In genomic region chr15:85708217-85708616, GRCm38 (mm10) we compare ENCODE assay signal across 18 mouse cellular contexts. TPM values are rescaled to one million over a fixed set of nuclear protein-coding genes. Genes with fewer than 3 reads are reported as not detected.
A peak's percentile ranks its signal among the peaks of the same experiment; 100 is the strongest.
DNase-seq lines count a peak whose midpoint lies in the region; ATAC-seq and TF ChIP-seq lines count a peak whose summit lies in the region.
"Had no signal": no experiment of that assay in that cellular context is flagged by ENCODE, and none has a peak within 500 bp of the region (broad histone marks: within the 10 kb centered on the region; RNA-seq: fewer than 3 reads in every experiment).

No protein-coding gene starts in this region.

- peak; percentile 40 for DNase-seq in cerebellum, adult 9-10 months
- no peak for DNase-seq in cerebellum, postnatal 4 days (ENCODE audit: low spot score in 2 of 2)
- DNase-seq in hindbrain, embryonic 14.5 days (ENCODE audit: low spot score): no peak
- DNase-seq in midbrain, postnatal 0 days (ENCODE audit: low spot score): no peak
- no peak for DNase-seq in midbrain, embryonic 11.5 days (ENCODE audit: low spot score, missing footprints)
- no peak for DNase-seq in lung, postnatal 25 days (ENCODE audit: low spot score)
- DNase-seq: embryo, embryonic 11 days; heart, adult 18-20 months; lung, postnatal 14 days; retina, postnatal 1 day; thymus, postnatal 25 days had no signal

- ATAC-seq in hindbrain, embryonic 13.5 days (ENCODE audit: low FRiP score): no peak
- ATAC-seq in hindbrain, embryonic 14.5 days (ENCODE audit: low FRiP score): no peak
- no peak for ATAC-seq in midbrain, postnatal 0 days (ENCODE audit: low FRiP score)
- no peak for ATAC-seq in midbrain, embryonic 11.5 days (ENCODE audit: low FRiP score)

- WGBS in hindbrain, embryonic 13.5 days: 84% methylated on average over 2 of the region's 2 CpGs
- 91% methylated on average over 2 of the region's 2 CpGs for WGBS in hindbrain, embryonic 14.5 days
- 90% methylated on average over 2 of the region's 2 CpGs for WGBS in midbrain, postnatal 0 days
- 82% methylated on average over 2 of the region's 2 CpGs for WGBS in midbrain, embryonic 11.5 days

- H3K4me1 ChIP-seq in hindbrain, embryonic 13.5 days (replicated peaks): peaks cover 40% of the 10 kb centered on the region
- H3K4me1 ChIP-seq in hindbrain, embryonic 14.5 days (replicated peaks; ENCODE audit: control insufficient read depth, insufficient read depth, low read length): no peaks in the 10 kb centered on the region; the same call in 1 of the 2 replicates
- H3K4me1 ChIP-seq in midbrain, postnatal 0 days (ENCODE audit: insufficient read depth, low read length): peaks cover 4% of the 10 kb centered on the region
- no peaks in the 10 kb centered on the region for H3K4me1 ChIP-seq in midbrain, embryonic 11.5 days (ENCODE audit: control insufficient read depth, insufficient read depth, low read length)
- H3K4me1 ChIP-seq: forebrain, embryonic 12.5 days had no signal

- H3K27me3 ChIP-seq in hindbrain, embryonic 13.5 days: peaks cover 15% of the 10 kb centered on the region; the same call in 1 of the 2 replicates
- H3K27me3 ChIP-seq in hindbrain, embryonic 14.5 days (ENCODE audit: control insufficient read depth, insufficient read depth, low read length): no peaks in the 10 kb centered on the region
- no peaks in the 10 kb centered on the region for H3K27me3 ChIP-seq in midbrain, postnatal 0 days (ENCODE audit: insufficient read depth, low read length)
- no peaks in the 10 kb centered on the region; the same call in 1 of the 2 replicates for H3K27me3 ChIP-seq in midbrain, embryonic 11.5 days (ENCODE audit: control insufficient read depth, insufficient read depth, low read length)
- no peaks in the 10 kb centered on the region for H3K27me3 ChIP-seq in myocyte (ENCODE audit: control insufficient read depth, insufficient read depth, insufficient read length)
- H3K27me3 ChIP-seq: limb, embryonic 13.5 days had no signal

- no peak for TF ChIP-seq CTCF in midbrain, postnatal 0 days (IDR thresholded peaks at IDR 0.05)

- no peak overlapping the region for H3K9ac ChIP-seq in hindbrain, embryonic 13.5 days
- H3K9ac ChIP-seq in hindbrain, embryonic 14.5 days: no peak overlapping the region
- no peak overlapping the region for H3K9ac ChIP-seq in midbrain, postnatal 0 days (replicated peaks; ENCODE audit: low read length, poor library complexity, severe bottlenecking)
- no peak overlapping the region for H3K9ac ChIP-seq in midbrain, embryonic 11.5 days (ENCODE audit: low read length)
- H3K9ac ChIP-seq: embryonic facial prominence, embryonic 15.5 days; forebrain, embryonic 12.5 days; heart, embryonic 15.5 days; limb, embryonic 13.5 days had no signal

- no peaks in the 10 kb centered on the region for H3K9me3 ChIP-seq in hindbrain, embryonic 13.5 days
- H3K9me3 ChIP-seq in hindbrain, embryonic 14.5 days (ENCODE audit: control insufficient read depth, low read length): no peaks in the 10 kb centered on the region
- no peaks in the 10 kb centered on the region for H3K9me3 ChIP-seq in midbrain, postnatal 0 days (ENCODE audit: low read length)
- no peaks in the 10 kb centered on the region for H3K9me3 ChIP-seq in midbrain, embryonic 11.5 days (ENCODE audit: control insufficient read depth, low read length)
- H3K9me3 ChIP-seq: embryonic facial prominence, embryonic 15.5 days; forebrain, embryonic 12.5 days; heart, embryonic 15.5 days; limb, embryonic 13.5 days had no signal

- peak; percentile 55 for TF ChIP-seq POLR2A in myocyte (IDR thresholded peaks at IDR 0.05; ENCODE audit: insufficient read length, low read depth)

- peaks cover 44% of the 10 kb centered on the region for H3K36me3 ChIP-seq in hindbrain, embryonic 13.5 days
- peaks cover 45% of the 10 kb centered on the region for H3K36me3 ChIP-seq in hindbrain, embryonic 14.5 days (replicated peaks; ENCODE audit: control insufficient read depth, insufficient read depth)
- peaks cover 20% of the 10 kb centered on the region for H3K36me3 ChIP-seq in midbrain, postnatal 0 days (ENCODE audit: insufficient read depth, low read length)
- H3K36me3 ChIP-seq in midbrain, embryonic 11.5 days (ENCODE audit: control insufficient read depth, insufficient read depth, low read length): no peaks in the 10 kb centered on the region
- H3K36me3 ChIP-seq in myocyte (ENCODE audit: control insufficient read depth, insufficient read depth): peaks cover 47% of the 10 kb centered on the region

- H3K27ac ChIP-seq in hindbrain, embryonic 13.5 days: peak overlapping the region; percentile 52; the same call in 1 of the 2 replicates
- H3K27ac ChIP-seq in hindbrain, embryonic 14.5 days: no peak overlapping the region
- peak overlapping the region; percentile 18; the same call in 1 of the 2 replicates for H3K27ac ChIP-seq in midbrain, postnatal 0 days (ENCODE audit: low read depth, low read length)
- H3K27ac ChIP-seq in midbrain, embryonic 11.5 days (ENCODE audit: low read depth, low read length): no peak overlapping the region
- H3K27ac ChIP-seq: embryonic facial prominence, embryonic 15.5 days; forebrain, embryonic 12.5 days; heart, embryonic 15.5 days; limb, embryonic 13.5 days had no signal

- peaks cover 4% of the 10 kb centered on the region for H3K79me2 ChIP-seq in myocyte (ENCODE audit: control insufficient read depth, insufficient read depth)

- no peak overlapping the region for H3ac ChIP-seq in myocyte (ENCODE audit: control insufficient read depth, insufficient read length)

- no peak overlapping the region for H3K4me2 ChIP-seq in hindbrain, embryonic 13.5 days
- no peak overlapping the region for H3K4me2 ChIP-seq in hindbrain, embryonic 14.5 days (replicated peaks)
- H3K4me2 ChIP-seq in midbrain, postnatal 0 days (ENCODE audit: low read depth, low read length, poor library complexity, severe bottlenecking): no peak overlapping the region
- H3K4me2 ChIP-seq in midbrain, embryonic 11.5 days: no peak overlapping the region
- H3K4me2 ChIP-seq in myocyte (ENCODE audit: low read depth): no peak overlapping the region
- H3K4me2 ChIP-seq: embryonic facial prominence, embryonic 15.5 days; forebrain, embryonic 12.5 days; heart, embryonic 15.5 days; limb, embryonic 13.5 days had no signal

- no peak overlapping the region for H3K4me3 ChIP-seq in hindbrain, embryonic 13.5 days
- H3K4me3 ChIP-seq in hindbrain, embryonic 14.5 days (replicated peaks; ENCODE audit: low read length): no peak overlapping the region
- no peak overlapping the region for H3K4me3 ChIP-seq in midbrain, postnatal 0 days (ENCODE audit: low read depth, low read length)
- H3K4me3 ChIP-seq in midbrain, embryonic 11.5 days (ENCODE audit: low read depth, low read length): no peak overlapping the region
- no peak overlapping the region for H3K4me3 ChIP-seq in myocyte
- H3K4me3 ChIP-seq: embryonic facial prominence, embryonic 15.5 days; forebrain, embryonic 12.5 days; heart, embryonic 15.5 days; limb, embryonic 13.5 days had no signal

TF ChIP-seq in myocyte, 11 proteins besides CTCF, POLR2A, EP300 and RAD21:
- TF ChIP-seq SRF (IDR thresholded peaks at IDR 0.05; ENCODE audit: control insufficient read depth, insufficient read length, low read depth) (no peak), POLR2AphosphoS2 (IDR thresholded peaks at IDR 0.05; ENCODE audit: insufficient read length, low read depth) (peak; percentile 82), REST (IDR thresholded peaks at IDR 0.05; ENCODE audit: insufficient read depth, insufficient read length) (no peak)
TF ChIP-seq in myocyte: peak in this region for 1.

RNA-seq across cellular contexts. Expression of gene Ppara, which starts 26.6 kb away (rescaled TPM):
- 1.2 and 1.7 TPM in 2 replicates for polyA plus RNA-seq in hindbrain, embryonic 13.5 days (2015; fragmentation: Nextera tagmentation; extraction: Ambion mirVana)
- polyA plus RNA-seq in hindbrain, embryonic 14.5 days (2014; fragmentation: Nextera tagmentation; extraction: Ambion mirVana): 1.2 and 1.6 TPM in 2 replicates
- total RNA-seq in midbrain, postnatal 0 days (2014; rRNA removed): 1.6 TPM in 2 replicates
- 0.86 and 2.8 TPM in 2 replicates for polyA plus RNA-seq in midbrain, postnatal 0 days (2015; fragmentation: Nextera tagmentation; extraction: Ambion mirVana)
- 0.62 and 0.92 TPM in 2 replicates for polyA plus RNA-seq in midbrain, embryonic 11.5 days (2014; fragmentation: Nextera tagmentation; extraction: Ambion mirVana)
- polyA plus RNA-seq in myocyte (2012; fragmentation: generic; extraction: Trizol): 0.12 TPM
- total RNA-seq: megakaryocyte-erythroid progenitor cell, adult 5-6 weeks had no signal

Comparison
In these comparisons a context has a peak if more than half of its experiments do, and no peak if none do; other contexts are left out.
1. H3K27ac ChIP-seq: peak in hindbrain, embryonic 13.5 days (single experiment) and midbrain, postnatal 0 days (single experiment); none in hindbrain, embryonic 14.5 days (single experiment) and midbrain, embryonic 11.5 days (single experiment).